Mouse (Mus musculus) MEL (cell line): ENCODE data around the gene Ndufv2. TPM values are rescaled to one million over a fixed set of nuclear protein-coding genes. Genes with fewer than 3 reads are reported as not detected.

Experiments
- DNase-seq: peaks from one replicate; pipeline ENCODE4 v3.0.0; 2011; ENCODE audit warnings: low read depth, low spot score
- H3K27ac ChIP-seq: 2 replicates; pipeline ENCODE4 v1.5.1; 2012; ENCODE audit warnings: low read depth, mild to moderate bottlenecking, control low read depth, low read length, moderate library complexity; ENCODE audit not compliant: control insufficient read depth
- H3K27me3 ChIP-seq, 2 experiments: fragments of 150-350 bp in 1 of 2; sonication (generic) in 1 of 2; 2 replicates each; pipeline ENCODE4 v1.6.1; 2012; ENCODE audit warnings: low read length in 2 of 2, mild to moderate bottlenecking in 2 of 2, improper control_type of control experiment in 1 of 2, moderate library complexity in 1 of 2; ENCODE audit not compliant: insufficient read depth in 2 of 2, control insufficient read depth in 1 of 2
- H3K36me3 ChIP-seq, 2 experiments: 2 replicates each; pipeline ENCODE4 v1.6.1; 2012 to 2014; ENCODE audit warnings: low read length in 2 of 2, improper control_type of control experiment in 1 of 2, inconsistent platforms in 1 of 2, mild to moderate bottlenecking in 1 of 2; ENCODE audit not compliant: insufficient read depth in 2 of 2, control insufficient read depth in 1 of 2
- H3K4me1 ChIP-seq, 2 experiments: fragments of 150-350 bp in 1 of 2; sonication (generic) in 1 of 2; 2 replicates each; pipeline ENCODE4 v1.6.1; 2012; ENCODE audit warnings: low read length in 2 of 2, improper control_type of control experiment in 1 of 2, mild to moderate bottlenecking in 1 of 2; ENCODE audit not compliant: insufficient read depth in 2 of 2, control insufficient read depth in 1 of 2
- H3K4me3 ChIP-seq, 2 experiments: fragments of 150-350 bp in 1 of 2; sonication (generic) in 1 of 2; 2 replicates each; pipeline ENCODE4 v1.5.1; 2012; ENCODE audit warnings: low read depth in 2 of 2, low read length in 2 of 2, mild to moderate bottlenecking in 2 of 2, moderate library complexity in 2 of 2, control low read depth in 1 of 2, improper control_type of control experiment in 1 of 2; ENCODE audit not compliant: control insufficient read depth in 1 of 2, insufficient read depth in 1 of 2
- H3K79me2 ChIP-seq: 2 replicates; pipeline ENCODE4 v1.6.1; 2012; ENCODE audit warnings: mild to moderate bottlenecking, low read length, moderate library complexity; ENCODE audit not compliant: control insufficient read depth, poor library complexity, insufficient read depth
- H3K9ac ChIP-seq: 2 replicates; pipeline ENCODE4 v1.6.1; 2012; ENCODE audit warnings: low read depth, mild to moderate bottlenecking, control low read depth, low read length, moderate library complexity; ENCODE audit not compliant: control insufficient read depth, poor library complexity, severe bottlenecking
- H3K9me3 ChIP-seq: fragments of 150-350 bp; sonication (generic); replicated peaks from 2 replicates; pipeline ENCODE4 v1.6.1; 2012; ENCODE audit warnings: mild to moderate bottlenecking, low read length, improper control_type of control experiment, moderate library complexity; ENCODE audit not compliant: insufficient read depth
- CHD1 ChIP-seq: IDR thresholded peaks from 2 replicates; pipeline ENCODE4 v1.6.1; 2012; ENCODE audit warnings: low read depth, mild to moderate bottlenecking, inconsistent platforms, low read length, improper control_type of control experiment
- CHD2 ChIP-seq: IDR thresholded peaks from 2 replicates; pipeline ENCODE4 v1.6.1; 2011; ENCODE audit warnings: low read length, improper control_type of control experiment
- ETS1 ChIP-seq: IDR thresholded peaks from 2 replicates; pipeline ENCODE4 v1.6.1; 2012; ENCODE audit warnings: low read depth, mild to moderate bottlenecking, inconsistent platforms, low read length, improper control_type of control experiment, moderate library complexity
- GABPA ChIP-seq: IDR thresholded peaks from 2 replicates; pipeline ENCODE4 v1.6.1; 2012; ENCODE audit warnings: low read depth, mild to moderate bottlenecking, inconsistent platforms, low read length, improper control_type of control experiment, moderate library complexity
- HCFC1 ChIP-seq: IDR thresholded peaks from 2 replicates; pipeline ENCODE4 v1.6.1; 2012; ENCODE audit warnings: low read depth, mild to moderate bottlenecking, inconsistent platforms, low read length, improper control_type of control experiment, moderate library complexity
- MAFK ChIP-seq: IDR thresholded peaks from 2 replicates; pipeline ENCODE4 v1.6.1; 2011; ENCODE audit warnings: low read depth, mild to moderate bottlenecking, low read length, improper control_type of control experiment, borderline replicate concordance
- MAZ ChIP-seq: IDR thresholded peaks from 2 replicates; pipeline ENCODE4 v1.6.1; 2012; ENCODE audit warnings: low read depth, mild to moderate bottlenecking, inconsistent platforms, low read length, improper control_type of control experiment
- MXI1 ChIP-seq: IDR thresholded peaks from 2 replicates; pipeline ENCODE4 v1.6.1; 2011; ENCODE audit warnings: mild to moderate bottlenecking, low read depth, low read length, improper control_type of control experiment
- MYB ChIP-seq: IDR thresholded peaks from 2 replicates; pipeline ENCODE4 v1.6.1; 2011; ENCODE audit warnings: mild to moderate bottlenecking, low read depth, low read length, improper control_type of control experiment
- MYC ChIP-seq: IDR thresholded peaks from 2 replicates; pipeline ENCODE4 v1.6.1; 2011; ENCODE audit warnings: low read depth, mild to moderate bottlenecking, low read length, improper control_type of control experiment, moderate library complexity
- NELFE ChIP-seq: IDR thresholded peaks from 2 replicates; pipeline ENCODE4 v1.6.1; 2011; ENCODE audit warnings: low read depth, low read length, improper control_type of control experiment
- NRF1 ChIP-seq: IDR thresholded peaks from 2 replicates; pipeline ENCODE4 v1.6.1; 2014; ENCODE audit warnings: low read depth, mild to moderate bottlenecking, inconsistent platforms, low read length, improper control_type of control experiment, moderate library complexity; ENCODE audit not compliant: poor library complexity, insufficient read depth, severe bottlenecking
- POLR2AphosphoS5 ChIP-seq: IDR thresholded peaks from 2 replicates; pipeline ENCODE4 v1.6.1; 2012; ENCODE audit warnings: low read depth, borderline replicate concordance, mild to moderate bottlenecking, inconsistent platforms, low read length, moderate library complexity, mixed read lengths
- SMC3 ChIP-seq: IDR thresholded peaks from 2 replicates; pipeline ENCODE4 v1.6.1; 2011; ENCODE audit warnings: low read depth, low read length, improper control_type of control experiment
- TAL1 ChIP-seq: IDR thresholded peaks from 2 replicates; pipeline ENCODE4 v1.6.1; 2012; ENCODE audit warnings: mild to moderate bottlenecking, inconsistent platforms, low read length, moderate library complexity, mixed read lengths
- TCF12 ChIP-seq: IDR thresholded peaks from 2 replicates; pipeline ENCODE4 v1.6.1; 2014; ENCODE audit warnings: low read depth, mild to moderate bottlenecking, inconsistent platforms, low read length, improper control_type of control experiment, moderate library complexity
- UBTF ChIP-seq: IDR thresholded peaks from 2 replicates; pipeline ENCODE4 v1.6.1; 2012; ENCODE audit warnings: low read depth, mild to moderate bottlenecking, inconsistent platforms, low read length, improper control_type of control experiment, moderate library complexity, borderline replicate concordance; ENCODE audit not compliant: insufficient read depth
- USF2 ChIP-seq, 2 experiments: IDR thresholded peaks; 2 replicates each; pipeline ENCODE4 v1.6.1; 2011 to 2012; ENCODE audit warnings: improper control_type of control experiment in 2 of 2, low read length in 2 of 2, borderline replicate concordance in 1 of 2, inconsistent platforms in 1 of 2, low read depth in 1 of 2, mild to moderate bottlenecking in 1 of 2; ENCODE audit not compliant: insufficient read depth in 1 of 2
- ZC3H11A ChIP-seq: IDR thresholded peaks from 2 replicates; pipeline ENCODE4 v1.6.1; 2012; ENCODE audit warnings: low read depth, mild to moderate bottlenecking, inconsistent platforms, low read length, improper control_type of control experiment
- ZKSCAN1 ChIP-seq: IDR thresholded peaks from 2 replicates; pipeline ENCODE4 v1.6.1; 2012; ENCODE audit warnings: low read depth, mild to moderate bottlenecking, inconsistent platforms, low read length, improper control_type of control experiment, moderate library complexity
- ZMIZ1 ChIP-seq: IDR thresholded peaks from 2 replicates; pipeline ENCODE4 v1.6.1; 2012; ENCODE audit warnings: low read depth, mild to moderate bottlenecking, inconsistent platforms, low read length, improper control_type of control experiment, moderate library complexity
- ZNF384 ChIP-seq: IDR thresholded peaks from 2 replicates; pipeline ENCODE4 v1.6.1; 2012; ENCODE audit warnings: low read depth, mild to moderate bottlenecking, inconsistent platforms, low read length, improper control_type of control experiment
- polyA plus RNA-seq, 2 experiments: library from polyadenylated mRNA; stranded (reverse) in 1 of 2; unstranded in 1 of 2; fragments of >175 nt in 1 of 2; fragments of >200 nt in 1 of 2; gene quantifications; 2 replicates each; pipeline versions ENCODE4 v1.2.1 to v1.2.4; 2012; ENCODE audit warnings: low replicate concordance in 2 of 2, low read depth in 1 of 2; ENCODE audit not compliant: insufficient read length in 2 of 2, insufficient read depth in 1 of 2, missing spikeins in 1 of 2
- total RNA-seq: library from RNA; depleted of rRNA; stranded (reverse); fragments of 300-350 nt; gene quantifications from 2 replicates; pipeline ENCODE4 v1.2.3, GENCODE M21; 2012

Gene Ndufv2
- total and polyA plus RNA-seq, 3 experiments, result 169 to 178 TPM; not detected in 1

- Histone ChIP-seq H3K79me2 (peaks cover 4% of the 10 kb centered on the region), H3K4me3 (no peak overlapping the region), H3K27me3 (no peaks in the 10 kb centered on the region), H3K9me3 (no peaks in the 10 kb centered on the region), H3K4me1 (no peaks in the 10 kb centered on the region), H3K27ac (no peak overlapping the region), H3K36me3 (peaks cover 0 to 5% of the 10 kb centered on the region in 2 experiments; a peak in 2 of 4 replicates), H3K9ac (no peak overlapping the region)
- no peak for DNase-seq
- no peak for TF ChIP-seq ZMIZ1
- no peak for TF ChIP-seq TCF12
- no peak for TF ChIP-seq ZNF384
- no peak for TF ChIP-seq ETS1
- TF ChIP-seq TAL1, result no peak
- no peak for TF ChIP-seq MXI1
- no peak for TF ChIP-seq MYB
- TF ChIP-seq NELFE, result no peak
- no peak for TF ChIP-seq HCFC1
- TF ChIP-seq ZKSCAN1, result no peak
- no peak for TF ChIP-seq USF2 (IDR thresholded peaks at IDR 0.05; ENCODE audit: borderline replicate concordance in 1 of 2, insufficient read depth in 1 of 2, low read depth in 1 of 2, low read length in 2 of 2)
- no peak for TF ChIP-seq GABPA
- TF ChIP-seq ZC3H11A, result no peak
- TF ChIP-seq MAZ, result no peak
- TF ChIP-seq MYC, result no peak
- no peak for TF ChIP-seq UBTF
- TF ChIP-seq CHD1, result no peak
Measured at GRCm38 (mm10) chr17:66048795-66049194, 52.6 kb downstream of the Ndufv2 start.

- Histone ChIP-seq H3K36me3 (peaks cover 0 to 5% of the 10 kb centered on the region in 2 experiments; a peak in 2 of 4 replicates), H3K9me3 (no peaks in the 10 kb centered on the region), H3K9ac (no peak overlapping the region), H3K79me2 (no peaks in the 10 kb centered on the region; the same call in 1 of the 2 replicates), H3K4me1 (no peaks in the 10 kb centered on the region), H3K27me3 (no peaks in the 10 kb centered on the region), H3K4me3 (no peak overlapping the region), H3K27ac (no peak overlapping the region)
- no peak for TF ChIP-seq HCFC1
- TF ChIP-seq CHD2, result no peak
- no peak for TF ChIP-seq SMC3
- TF ChIP-seq NRF1, result no peak
- no peak for TF ChIP-seq ZC3H11A
- no peak for TF ChIP-seq POLR2AphosphoS5
- TF ChIP-seq GABPA, result no peak
- TF ChIP-seq MAFK, result no peak
- DNase-seq, result no peak
Measured at GRCm38 (mm10) chr17:66048199-66048598, 53.2 kb downstream of the Ndufv2 start.
